Mouse (Mus musculus) lung, postnatal 25 days (tissue): ENCODE data around the gene Lysmd4.

Experiments
- DNase-seq: peaks from one replicate; pipeline ENCODE4 v3.0.0; 2022; ENCODE audit warnings: low spot score

Lysmd4 gene

GRCm38 (mm10) chr7:67342067-67342625, 119.8 kb downstream of the Lysmd4 start:
- no peak for DNase-seq

- no peak for DNase-seq
These were observed 122.1 kb downstream of the Lysmd4 start for GRCm38 (mm10) chr7:67344443-67344842.

GRCm38 (mm10) chr7:67352989-67353388, 130.6 kb downstream of the Lysmd4 start:
- no peak for DNase-seq

- no peak for DNase-seq
These were observed 131.3 kb downstream of the Lysmd4 start for GRCm38 (mm10) chr7:67353667-67354066.

- no peak for DNase-seq
These were observed 133.5 kb downstream of the Lysmd4 start for GRCm38 (mm10) chr7:67355870-67356269.
